Mouse (Mus musculus): Measurements from ENCODE around the gene Rps11.
"Not testable (repeated sequence)": the region's sequence is repeated elsewhere in the genome, so short reads cannot be mapped to it uniquely, and the experiment has no call there.

The Rps11 gene

GRCm38 (mm10) chr7:45131850-45132249 lies 7.6 kb upstream of the Rps11 start:
- no peak for DNase-seq (ENCODE audit: low read depth)

DNA sequence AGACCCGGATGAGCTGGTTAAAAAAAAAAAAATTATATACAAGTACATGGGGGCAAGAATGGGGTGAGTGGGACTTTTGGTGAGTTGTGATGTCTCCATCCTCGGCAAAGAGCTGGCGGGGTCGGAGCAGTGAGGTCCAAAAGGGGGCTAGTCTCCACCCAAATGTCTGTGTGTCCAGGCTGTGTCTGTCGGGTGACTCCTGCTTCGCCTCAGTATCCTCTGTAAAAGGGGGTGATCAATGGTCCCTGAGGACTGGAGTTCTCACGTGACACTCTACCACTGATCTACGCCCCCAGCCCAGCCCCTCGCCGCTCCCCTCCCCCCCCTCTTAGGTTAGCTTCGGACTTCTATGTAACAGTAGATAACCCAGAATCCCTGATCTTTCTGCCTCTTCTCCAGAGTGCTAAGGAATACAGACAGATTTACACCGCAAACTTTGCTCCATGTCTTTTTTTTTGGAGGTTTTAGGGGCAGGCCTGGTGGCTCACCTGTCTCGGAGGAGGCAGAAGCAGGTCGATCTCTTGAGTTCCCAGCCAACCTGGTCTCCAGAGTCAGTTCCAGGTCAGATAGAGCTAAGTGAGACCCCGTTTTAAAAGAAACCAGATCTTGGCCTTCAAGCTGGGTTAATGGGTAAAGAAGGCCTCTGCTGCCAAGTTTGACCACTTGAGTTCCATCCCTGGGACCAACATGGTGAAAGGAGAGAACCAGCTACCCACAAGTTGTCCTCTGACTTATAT lies 5.7 kb upstream of the Rps11 start:
- no peak for DNase-seq (ENCODE audit: low read depth)

DNA sequence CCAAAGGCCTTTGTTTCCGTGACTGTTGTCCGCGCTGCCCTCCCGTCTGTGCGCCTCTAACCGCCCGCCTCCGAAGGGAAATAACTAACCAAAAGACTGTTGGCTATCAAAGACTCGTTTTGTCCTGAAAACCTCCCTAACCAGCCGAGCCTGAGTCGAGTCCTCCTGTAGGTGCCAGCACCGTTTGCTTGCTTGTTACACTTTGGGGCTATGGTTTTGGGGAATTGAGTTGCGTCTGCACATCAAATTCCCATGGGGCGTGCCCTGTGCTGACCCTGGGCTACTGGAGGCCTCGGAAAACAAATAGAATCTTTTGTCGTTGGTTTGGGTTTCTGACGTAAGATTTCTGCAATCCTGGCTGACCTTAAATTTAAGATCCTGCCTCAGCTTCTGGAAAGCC lies 5.1 kb upstream of the Rps11 start:
- DNase-seq (ENCODE audit: low read depth): no peak

GRCm38 (mm10) chr7:45128624-45129246 lies 4.5 kb upstream of the Rps11 start, which contains the start of gene Rpl13a:
Rpl13a (minus strand) TSS chr7:45128761.
- peak; percentile 99 for DNase-seq (ENCODE audit: low read depth)

DNA sequence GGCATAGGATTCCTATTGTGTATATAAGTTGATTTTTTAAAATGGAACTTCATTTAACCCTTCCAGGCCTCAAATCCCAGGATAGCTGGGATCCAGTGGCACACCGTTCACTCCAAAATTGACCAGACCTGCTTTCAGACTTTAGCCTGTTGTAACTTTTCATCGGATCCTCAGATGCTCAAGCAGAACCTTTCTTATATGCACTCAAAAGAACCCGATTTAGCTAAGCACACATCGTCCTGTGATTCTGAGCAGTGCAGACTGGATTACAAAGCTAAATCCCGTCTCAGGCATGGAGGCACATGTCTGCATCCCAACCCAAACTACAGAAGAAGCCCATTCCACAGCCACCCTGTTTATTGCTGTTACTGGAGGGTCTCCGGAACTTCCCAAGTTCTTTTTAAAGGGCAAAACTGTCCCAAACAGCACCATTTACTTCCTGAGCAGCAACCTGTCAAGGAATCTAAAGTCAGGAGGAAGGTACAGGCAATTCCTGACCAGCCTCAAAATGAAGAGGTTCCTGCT lies 3.5 kb upstream of the Rps11 start:
- no peak for DNase-seq (ENCODE audit: low read depth)

DNA sequence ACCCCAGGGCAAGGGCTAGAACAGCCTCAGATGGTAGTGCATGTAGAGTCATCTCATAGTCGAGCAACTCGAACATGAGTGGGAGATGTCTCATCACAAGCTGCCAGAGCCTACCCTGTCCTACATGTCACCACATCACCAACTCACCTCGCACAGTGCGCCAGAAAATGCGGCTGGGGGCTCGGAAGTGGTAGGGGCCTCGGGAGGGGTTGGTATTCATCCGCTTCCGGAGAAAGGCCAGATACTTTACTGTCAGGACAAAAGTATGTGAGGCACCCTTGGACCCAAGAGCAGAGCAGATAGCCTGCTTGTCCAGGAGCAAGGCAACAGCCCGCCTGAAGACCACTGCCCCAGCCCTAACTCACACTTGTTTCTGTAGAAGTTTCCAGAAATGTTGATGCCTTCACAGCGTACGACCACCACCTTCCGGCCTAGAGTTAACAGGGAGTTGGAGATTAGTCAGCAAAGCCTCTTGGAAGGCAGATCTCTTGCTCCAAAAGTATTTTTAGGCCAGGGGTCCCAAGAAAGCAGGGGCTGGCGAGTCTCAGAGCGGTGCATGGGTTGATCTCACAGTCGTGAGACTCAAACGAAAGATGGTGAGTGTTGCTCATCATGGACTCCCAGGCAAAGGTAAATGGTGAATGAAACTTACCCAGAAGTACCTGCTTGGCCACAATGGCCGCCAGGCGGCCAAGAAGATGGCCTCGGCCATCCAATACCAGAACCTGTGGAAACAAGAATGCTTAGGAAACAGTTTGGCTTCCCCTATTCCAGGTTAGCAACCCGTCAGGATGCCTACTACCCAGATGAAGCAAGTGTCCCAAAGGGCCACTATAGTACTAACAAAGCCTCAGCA lies 2.8 kb upstream of the Rps11 start:
- no peak for DNase-seq (ENCODE audit: low read depth)

DNA sequence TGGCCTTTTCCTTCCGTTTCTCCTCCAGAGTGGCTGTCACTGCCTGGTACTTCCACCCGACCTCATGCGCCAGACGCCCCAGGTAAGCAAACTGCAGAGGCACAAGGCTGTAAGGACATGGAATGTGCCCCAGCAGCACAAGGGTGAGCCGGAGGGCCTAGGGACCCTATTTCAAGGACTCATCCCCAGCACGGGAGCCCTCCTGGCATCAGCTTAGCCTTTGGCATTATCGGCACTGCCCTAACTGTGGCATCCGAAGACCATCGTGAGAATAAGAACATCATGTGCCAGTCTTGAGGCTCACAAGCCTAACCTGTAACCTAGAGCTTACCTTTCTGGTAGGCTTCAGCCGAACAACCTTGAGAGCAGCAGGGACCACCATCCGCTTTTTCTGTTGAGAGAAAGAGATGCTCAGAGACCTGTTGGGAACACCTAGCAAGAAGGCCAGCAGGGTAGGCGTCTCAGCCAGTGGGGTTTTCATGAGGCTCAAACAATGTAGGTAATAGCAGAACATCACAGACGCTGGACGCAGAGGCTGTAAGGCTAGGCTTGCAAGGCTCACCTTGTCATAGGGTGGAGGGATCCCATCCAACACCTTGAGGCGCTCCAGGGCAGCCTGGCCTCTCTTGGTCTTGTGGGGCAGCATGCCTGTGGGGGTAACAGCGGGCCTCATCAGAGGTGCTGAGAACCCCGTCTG lies 2.1 kb upstream of the Rps11 start:
- DNase-seq (ENCODE audit: low read depth): no peak

GRCm38 (mm10) chr7:45125649-45126048 lies 1.4 kb upstream of the Rps11 start:
- not testable (repeated sequence) for DNase-seq (ENCODE audit: low read depth)

GRCm38 (mm10) chr7:45125144-45125600 lies 933 bp upstream of the Rps11 start:
- DNase-seq (ENCODE audit: low read depth): peak; percentile 81

DNA sequence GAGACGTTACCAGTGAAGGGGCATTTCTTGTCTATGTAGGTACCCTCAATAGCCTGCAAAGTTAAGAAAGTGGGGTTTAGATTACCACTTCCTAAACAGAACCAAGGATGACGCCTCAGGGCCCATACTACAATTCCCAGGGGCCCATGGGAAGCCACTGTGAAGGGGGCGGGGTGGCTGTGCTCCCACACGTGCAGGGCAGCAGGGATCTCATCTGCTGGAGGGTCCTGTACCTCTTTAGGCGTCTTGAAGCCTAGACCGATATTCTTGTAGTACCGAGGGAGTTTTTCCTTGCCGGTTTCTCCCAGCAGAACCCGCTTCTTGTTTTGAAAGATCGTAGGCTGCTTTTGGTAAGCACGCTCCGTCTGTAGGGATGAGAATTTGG lies 1.1 kb downstream of the Rps11 start:
- DNase-seq (ENCODE audit: low read depth): no peak

DNA sequence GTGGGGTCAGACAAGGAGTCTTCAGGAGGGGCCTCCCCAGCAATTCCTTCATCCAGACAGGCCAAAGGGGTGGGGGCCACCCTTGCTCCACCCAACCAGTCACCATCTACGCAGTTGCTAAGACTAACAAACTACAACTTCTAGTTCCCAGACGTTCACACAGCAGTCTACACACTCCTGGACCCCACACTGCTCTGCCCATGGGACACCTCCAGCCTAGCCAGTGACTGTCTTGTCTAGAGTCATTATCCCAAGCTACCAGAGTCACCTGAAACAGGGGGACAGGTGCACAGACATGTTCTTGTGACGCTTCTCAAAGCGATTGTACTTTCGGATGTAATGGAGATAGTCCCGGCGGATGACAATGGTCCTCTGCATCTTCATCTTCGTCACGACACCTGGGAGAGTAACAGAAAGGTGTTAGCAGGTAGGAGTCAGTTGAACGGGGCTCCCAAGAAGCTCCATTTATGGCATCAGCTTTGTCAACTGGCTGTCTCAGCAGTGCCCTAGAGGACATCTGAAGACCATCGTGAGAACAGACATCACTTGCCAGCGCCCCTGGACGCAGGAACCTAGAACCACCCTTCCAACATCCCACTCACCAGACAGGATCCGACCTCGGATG lies 1.6 kb downstream of the Rps11 start:
- DNase-seq (ENCODE audit: low read depth): no peak

- DNase-seq (ENCODE audit: low read depth): no peak
These were observed 2.3 kb downstream of the Rps11 start for GRCm38 (mm10) chr7:45121966-45122365.

GRCm38 (mm10) chr7:45121404-45121803 lies 2.8 kb downstream of the Rps11 start:
- no peak for DNase-seq (ENCODE audit: low read depth)

- no peak for DNase-seq (ENCODE audit: low read depth)
These were observed 4.2 kb downstream of the Rps11 start for GRCm38 (mm10) chr7:45119780-45120709.

DNA sequence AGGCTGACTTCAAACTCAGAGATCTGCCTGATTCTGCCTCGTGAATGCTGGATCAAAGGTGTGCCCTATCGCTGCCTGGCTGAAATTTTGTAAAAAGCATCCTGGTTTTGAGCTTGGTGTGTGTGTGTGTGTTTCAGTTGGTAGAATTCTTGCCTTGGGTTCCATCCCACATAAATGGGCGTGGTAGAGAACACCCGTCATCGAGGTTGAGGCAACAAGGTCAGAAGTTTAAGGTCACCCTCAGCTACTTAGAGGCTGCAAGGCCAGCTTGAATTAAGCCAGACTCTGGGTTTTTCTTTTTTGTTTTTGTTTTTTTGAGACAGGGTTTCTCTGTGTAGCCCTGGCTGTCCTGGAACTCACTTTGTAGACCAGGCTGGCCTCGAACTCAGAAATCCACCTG lies 5.9 kb downstream of the Rps11 start:
- DNase-seq (ENCODE audit: low read depth): no peak

- DNase-seq (ENCODE audit: low read depth): no peak
These were observed 6.7 kb downstream of the Rps11 start for GRCm38 (mm10) chr7:45117566-45117965.

GRCm38 (mm10) chr7:45113476-45113875 lies 10.8 kb downstream of the Rps11 start:
- DNase-seq (ENCODE audit: low read depth): no peak

- no peak for DNase-seq (ENCODE audit: low read depth)
These were observed 11.7 kb downstream of the Rps11 start for GRCm38 (mm10) chr7:45112529-45112928.

DNA sequence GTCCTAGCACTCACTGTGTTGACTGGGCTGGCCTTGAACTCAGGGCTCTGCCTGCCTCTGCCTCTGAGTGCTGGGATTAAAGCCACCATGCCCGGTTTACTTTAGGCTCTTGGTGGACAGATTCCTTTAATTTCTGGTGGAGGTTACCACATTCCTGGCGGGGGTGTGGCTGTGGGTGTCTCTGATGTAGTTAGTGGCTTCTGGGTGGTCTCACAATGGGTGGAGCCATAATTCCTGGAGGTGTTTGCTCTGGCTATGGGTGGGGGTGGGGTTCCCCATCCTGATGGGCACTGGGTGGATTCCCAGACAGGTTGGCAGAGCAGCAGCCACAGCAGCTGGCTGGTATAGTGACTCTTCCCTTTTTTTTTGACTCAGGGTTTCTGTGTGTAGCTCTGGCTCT lies 12.3 kb downstream of the Rps11 start:
- no peak for DNase-seq (ENCODE audit: low read depth)

- not testable (repeated sequence) for DNase-seq (ENCODE audit: low read depth)
These were observed 14.2 kb downstream of the Rps11 start for GRCm38 (mm10) chr7:45110089-45110488.
